In genomic region chr1:60799795-60800345, GRCm38 (mm10) we compare ENCODE assay signal across 14 mouse cellular contexts.
A peak's percentile ranks its signal among the peaks of the same experiment; 100 is the strongest.
DNase-seq lines count a peak whose midpoint lies in the region; ATAC-seq and TF ChIP-seq lines count a peak whose summit lies in the region.
"Had no signal": no experiment of that assay in that cellular context is flagged by ENCODE, and none has a peak within 500 bp of the region (broad histone marks: within the 10 kb centered on the region; RNA-seq: fewer than 3 reads in every experiment).

No protein-coding gene starts in this region.

- peaks cover 2% of the 10 kb centered on the region; the same call in 1 of the 2 replicates for H3K4me1 ChIP-seq in lung, postnatal 0 days (ENCODE audit: insufficient read depth, low read depth, low read length)
- H3K4me1 ChIP-seq: forebrain, embryonic 13.5 days; liver, embryonic 13.5 days had no signal

- no peak overlapping the region for H3K4me3 ChIP-seq in lung, postnatal 0 days (ENCODE audit: low read depth, low read length)
- H3K4me3 ChIP-seq: forebrain, embryonic 13.5 days; liver, embryonic 13.5 days; myocyte had no signal

- peak; percentile 41 for DNase-seq in heart, postnatal 4 days
- no peak for DNase-seq in heart, adult 18-20 months
- peak; percentile 17 for DNase-seq in lung, postnatal 10 days
- no peak for DNase-seq in lung, postnatal 0 days (ENCODE audit: low spot score)
- peak; percentile 21 for DNase-seq in NIH3T3 (ENCODE audit: low read depth)
- no peak for DNase-seq in embryo, embryonic 11 days
- DNase-seq: adrenal gland, postnatal 25 days; liver, embryonic 13.5 days; thymus, adult 2 months had no signal

- no peaks in the 10 kb centered on the region for H3K9me3 ChIP-seq in lung, postnatal 0 days (ENCODE audit: low read length)
- H3K9me3 ChIP-seq: forebrain, embryonic 13.5 days; liver, embryonic 13.5 days had no signal

- H3K36me3 ChIP-seq in lung, postnatal 0 days (ENCODE audit: insufficient read depth, low read length): no peaks in the 10 kb centered on the region
- H3K36me3 ChIP-seq: liver, embryonic 13.5 days had no signal

- WGBS in lung, postnatal 0 days: 44% methylated on average over 1 of the region's 1 CpGs

- no peak overlapping the region for H3K9ac ChIP-seq in lung, postnatal 0 days (replicated peaks; ENCODE audit: low read depth)
- H3K9ac ChIP-seq: forebrain, embryonic 13.5 days; liver, embryonic 13.5 days had no signal

- no peak for TF ChIP-seq EP300 in lung, postnatal 0 days (IDR thresholded peaks at IDR 0.05)

- H3K4me2 ChIP-seq in lung, postnatal 0 days (replicated peaks; ENCODE audit: low read depth, low read length): no peak overlapping the region
- H3K4me2 ChIP-seq: forebrain, embryonic 13.5 days; heart, embryonic 11.5 days; liver, embryonic 13.5 days; midbrain, embryonic 11.5 days had no signal

- TF ChIP-seq CTCF in lung, postnatal 0 days (IDR thresholded peaks at IDR 0.05): no peak

- H3K27me3 ChIP-seq in lung, postnatal 0 days (replicated peaks; ENCODE audit: insufficient read depth, low read length): no peaks in the 10 kb centered on the region
- H3K27me3 ChIP-seq: forebrain, embryonic 13.5 days; liver, embryonic 13.5 days had no signal

- no peak overlapping the region for H3K27ac ChIP-seq in lung, postnatal 0 days (ENCODE audit: low read length)
- H3K27ac ChIP-seq: forebrain, embryonic 13.5 days; liver, embryonic 13.5 days had no signal

- no peak for ATAC-seq in lung, postnatal 0 days
- ATAC-seq in common myeloid progenitor, adult 5-6 weeks (replicated peaks; ENCODE audit: low read depth, poor library complexity, severe bottlenecking): peak; percentile 63; the same call in 1 of the 2 replicates
- ATAC-seq: forebrain, embryonic 13.5 days had no signal

Comparison
In these comparisons a context has a peak if more than half of its experiments do, and no peak if none do; other contexts are left out.
1. DNase-seq: peak in heart, postnatal 4 days (single experiment), lung, postnatal 10 days (single experiment) and NIH3T3 (single experiment); none in heart, adult 18-20 months (0 of 2), lung, postnatal 0 days (single experiment) and embryo, embryonic 11 days (single experiment).